Mouse (Mus musculus) hindbrain, embryonic 14.5 days (tissue): ENCODE measurements around the gene Hs6st3. TPM values are rescaled to one million over a fixed set of nuclear protein-coding genes. Genes with fewer than 3 reads are reported as not detected.

Experiments
- ATAC-seq: fragments of 200-750 bp; cut with Nextera tagmentation; 2 replicates; pipeline ENCODE4 v1.8.0; 2017; ENCODE audit warnings: moderate number of reproducible peaks, mild to moderate bottlenecking, moderate TSS enrichment, moderate library complexity; ENCODE audit not compliant: low FRiP score
- DNase-seq: peaks from one replicate; pipeline ENCODE4 v3.0.0-alpha.2; 2015; ENCODE audit warnings: low spot score
- H3K27ac ChIP-seq: fragments of 300-500 bp; sonication (generic); 2 replicates; pipeline ENCODE4 v1.5.1; 2014; ENCODE audit warnings: mild to moderate bottlenecking, moderate library complexity
- H3K27me3 ChIP-seq: fragments of 300-500 bp; sonication (generic); 2 replicates; pipeline ENCODE4 v1.6.1; 2014; ENCODE audit warnings: mild to moderate bottlenecking, low read length, mixed read lengths; ENCODE audit not compliant: control insufficient read depth, insufficient read depth
- H3K36me3 ChIP-seq: fragments of 300-500 bp; sonication (generic); replicated peaks from 2 replicates; pipeline ENCODE4 v1.6.1; 2014; ENCODE audit not compliant: control insufficient read depth, insufficient read depth
- H3K4me1 ChIP-seq: fragments of 300-500 bp; sonication (generic); replicated peaks from 2 replicates; pipeline ENCODE4 v1.6.1; 2014; ENCODE audit warnings: antibody characterized with exemption, low read length, mixed read lengths; ENCODE audit not compliant: control insufficient read depth, insufficient read depth
- H3K4me2 ChIP-seq: fragments of 300-500 bp; sonication (generic); replicated peaks from 2 replicates; pipeline ENCODE4 v1.6.1; 2014; ENCODE audit warnings: mild to moderate bottlenecking, moderate library complexity
- H3K4me3 ChIP-seq: fragments of 300-500 bp; sonication (generic); replicated peaks from 2 replicates; pipeline ENCODE4 v1.5.1; 2014; ENCODE audit warnings: mild to moderate bottlenecking, low read length
- H3K9ac ChIP-seq: fragments of 300-500 bp; sonication (generic); 2 replicates; pipeline ENCODE4 v1.6.1; 2014
- H3K9me3 ChIP-seq: fragments of 300-500 bp; sonication (generic); 2 replicates; pipeline ENCODE4 v1.6.1; 2016; ENCODE audit warnings: low read length; ENCODE audit not compliant: control insufficient read depth
- WGBS: fragments of 180-500 bp; shearing (Covaris S2); extraction: QIAGEN DNeasy Blood & Tissue Kit; methylation state at CpG from one replicate; pipeline ENCODE4 v1.1.7; 2014; 5-methylcytosine and 5-hydroxymethylcytosine counted together
- polyA plus RNA-seq: library from polyadenylated mRNA; unstranded; fragments of >200 nt; fragmentation: Nextera tagmentation; extraction: Ambion mirVana; gene quantifications from 2 replicates; pipeline ENCODE4 v1.2.1, GENCODE M21; 2014

Hs6st3 gene
- polyA plus RNA-seq, 1 experiment from 2014 or later, result 4.3 TPM

DNA sequence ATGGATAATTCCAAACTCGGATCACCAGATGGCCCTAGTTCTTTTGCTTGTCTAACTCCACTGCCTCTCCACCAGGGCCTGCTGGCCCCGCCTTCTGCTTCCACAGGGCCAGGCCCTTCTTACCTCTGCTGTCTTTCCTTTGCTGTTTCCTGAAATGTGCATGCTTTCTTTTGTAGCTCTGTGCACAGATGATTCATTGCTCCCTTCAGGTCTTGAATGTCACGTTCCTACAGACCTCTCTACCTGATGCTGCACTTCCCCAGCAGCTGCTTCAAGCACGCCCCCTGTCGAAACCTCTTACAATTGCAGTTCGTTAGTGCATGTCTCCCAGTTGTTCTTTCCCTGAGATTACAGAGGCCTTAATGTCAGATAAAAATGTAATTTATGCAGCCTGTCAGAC lies 682.4 kb downstream of the Hs6st3 start:
- Histone ChIP-seq H3K27ac (no peak overlapping the region), H3K4me1 (no peaks in the 10 kb centered on the region), H3K36me3 (no peaks in the 10 kb centered on the region), H3K4me2 (no peak overlapping the region), H3K4me3 (no peak overlapping the region), H3K9me3 (no peaks in the 10 kb centered on the region), H3K27me3 (0 out of 2 replicates have a peak, but pooled peaks cover 3% of the 10 kb centered on the region), H3K9ac (no peak overlapping the region)
- ATAC-seq, result no peak
- 58% methylated on average over 6 of the region's 6 CpGs for WGBS
- DNase-seq, result no peak

DNA sequence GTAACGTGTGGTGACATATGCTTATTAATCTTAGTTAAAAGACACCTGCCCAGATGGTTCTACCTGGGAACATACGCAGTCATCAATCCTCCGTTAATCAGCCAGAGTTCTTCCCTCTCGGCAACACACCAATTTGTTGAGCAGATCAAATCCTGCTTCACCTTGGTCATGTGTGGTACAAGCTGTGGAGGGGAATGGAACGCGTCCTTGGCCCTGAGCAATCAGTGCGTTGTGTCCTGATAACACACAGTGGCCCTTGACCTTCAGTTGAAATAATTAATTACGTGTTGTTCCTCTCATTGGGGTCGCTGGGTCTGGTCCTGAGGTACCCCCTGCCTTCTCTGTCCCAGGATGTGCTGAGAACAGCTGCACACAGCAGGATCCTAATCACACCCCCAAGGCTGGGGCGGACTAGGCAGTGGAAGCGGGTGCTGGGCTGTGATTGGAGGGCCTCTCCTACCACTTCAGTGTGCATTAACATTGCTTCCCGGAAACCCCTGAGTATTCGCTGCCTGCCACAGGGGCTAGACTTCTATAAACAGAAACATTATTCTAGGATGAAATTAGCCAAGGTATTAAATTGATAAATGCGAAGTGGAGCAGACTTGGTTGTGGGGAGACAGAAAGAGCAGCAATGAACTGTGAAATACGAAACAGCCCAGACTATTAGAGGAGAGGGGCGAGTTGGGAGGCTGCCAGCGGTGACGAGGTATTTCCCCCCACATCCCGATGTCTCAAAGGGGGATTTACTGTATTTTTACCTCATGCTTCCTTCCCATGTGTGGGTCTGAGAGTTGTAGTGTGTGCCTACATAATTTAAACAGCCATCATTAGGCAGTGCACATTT lies 693.2 kb downstream of the Hs6st3 start:
- H3K9ac ChIP-seq, result no peak overlapping the region; the same call in 1 of the 2 replicates
- no peaks in the 10 kb centered on the region for H3K9me3 ChIP-seq
- H3K27me3 ChIP-seq, result no peaks in the 10 kb centered on the region
- H3K4me3 ChIP-seq, result no peak overlapping the region
- 27% methylated on average over 19 of the region's 19 CpGs for WGBS
- H3K36me3 ChIP-seq, result no peaks in the 10 kb centered on the region
- DNase-seq (no peak), ATAC-seq (peak; percentile 80)
- peak overlapping the region; percentile 52 for H3K27ac ChIP-seq
- peak overlapping the region; percentile 36 for H3K4me2 ChIP-seq
- H3K4me1 ChIP-seq, result peaks cover 26% of the 10 kb centered on the region

DNA sequence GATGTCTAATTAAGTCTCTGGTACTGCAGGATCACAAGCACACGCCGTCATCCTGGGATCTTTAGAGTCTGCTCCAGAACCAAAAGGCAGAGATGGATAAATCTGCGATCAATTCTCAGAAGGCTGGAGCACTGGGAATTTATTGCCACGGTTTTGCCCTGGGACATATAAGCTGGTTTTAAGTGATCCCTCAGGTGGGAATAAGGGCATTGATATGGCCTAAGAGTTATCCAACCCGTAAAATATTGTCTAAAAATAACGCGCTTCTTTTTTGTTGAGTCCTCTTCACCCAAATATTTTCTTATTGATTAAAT lies 693.8 kb downstream of the Hs6st3 start:
- Histone ChIP-seq H3K36me3 (no peaks in the 10 kb centered on the region), H3K4me3 (no peak overlapping the region), H3K4me2 (peak overlapping the region; percentile 36), H3K9me3 (no peaks in the 10 kb centered on the region), H3K27ac (peak overlapping the region; percentile 52), H3K9ac (no peak overlapping the region), H3K4me1 (peaks cover 26% of the 10 kb centered on the region), H3K27me3 (no peaks in the 10 kb centered on the region)
- WGBS, result 50% methylated on average over 7 of the region's 7 CpGs
- ATAC-seq, result no peak
- no peak for DNase-seq

DNA sequence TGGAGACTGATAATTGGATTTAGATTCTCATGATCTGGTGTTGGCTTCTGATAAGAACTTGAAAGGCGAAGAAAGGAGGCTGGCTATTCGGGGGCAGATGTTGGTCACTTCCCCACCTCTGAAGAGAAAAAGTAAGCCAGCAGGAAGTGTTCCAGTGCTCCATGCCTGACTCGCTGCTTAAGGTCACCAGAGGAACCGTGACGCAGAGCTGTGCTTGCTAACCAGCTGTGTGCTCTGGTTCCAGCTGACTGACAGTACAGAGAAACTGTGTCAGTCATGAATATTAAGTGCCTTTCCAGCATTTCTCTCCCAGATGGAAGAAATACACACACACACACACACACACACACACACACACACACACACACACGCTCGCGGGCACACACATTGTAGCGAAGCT lies 694.8 kb downstream of the Hs6st3 start:
- no peak overlapping the region for H3K4me3 ChIP-seq
- no peak for DNase-seq
- H3K4me1 ChIP-seq, result peaks cover 26% of the 10 kb centered on the region
- WGBS, result 38% methylated on average over 9 of the region's 9 CpGs
- H3K4me2 ChIP-seq, result no peak overlapping the region
- no peaks in the 10 kb centered on the region for H3K27me3 ChIP-seq
- peak; percentile 47; the same call in 1 of the 2 replicates for ATAC-seq
- 0 out of 2 replicates have a peak overlapping the region, but pooled peaks have one; percentile 48 for H3K27ac ChIP-seq
- no peak overlapping the region for H3K9ac ChIP-seq
- H3K36me3 ChIP-seq, result no peaks in the 10 kb centered on the region
- no peaks in the 10 kb centered on the region for H3K9me3 ChIP-seq

DNA sequence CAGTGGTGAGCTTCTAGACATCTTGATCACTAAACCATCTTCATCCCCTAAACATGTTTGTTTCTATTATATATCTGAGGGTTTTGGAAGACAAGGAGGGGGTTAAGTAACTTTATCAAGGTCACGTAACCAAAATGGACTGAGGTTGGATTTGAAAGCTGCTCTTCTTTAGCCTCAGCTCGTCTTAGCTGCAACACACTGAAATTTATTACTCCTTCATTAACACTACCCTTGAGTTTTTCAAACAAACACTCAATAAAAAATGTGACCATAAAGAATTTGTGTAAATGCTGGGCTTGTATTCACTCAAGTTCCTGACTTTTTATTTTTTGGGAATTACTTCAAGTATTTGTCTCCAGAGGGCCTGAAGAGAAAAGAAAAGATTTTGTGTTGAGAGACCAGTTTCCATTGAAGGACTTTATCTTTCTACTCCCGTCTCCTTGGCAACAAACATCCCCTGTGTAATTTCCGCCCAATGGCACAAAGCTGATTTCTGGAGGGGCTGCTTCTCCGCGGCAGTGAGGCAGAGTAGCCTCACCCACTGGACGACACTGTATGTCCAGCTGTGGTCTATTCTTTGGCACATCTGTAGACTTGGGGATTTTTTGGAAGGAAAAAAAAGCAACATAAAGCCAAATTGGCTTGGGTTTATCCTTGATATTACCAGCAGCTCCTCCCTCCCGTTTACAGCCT lies 696.0 kb downstream of the Hs6st3 start:
- no peaks in the 10 kb centered on the region for H3K36me3 ChIP-seq
- no peaks in the 10 kb centered on the region for H3K9me3 ChIP-seq
- H3K9ac ChIP-seq, result no peak overlapping the region
- DNase-seq (no peak), ATAC-seq (no peak)
- H3K4me1 ChIP-seq, result peaks cover 26% of the 10 kb centered on the region
- no peak overlapping the region for H3K4me2 ChIP-seq
- no peaks in the 10 kb centered on the region for H3K27me3 ChIP-seq
- H3K4me3 ChIP-seq, result no peak overlapping the region
- WGBS, result 39% methylated on average over 8 of the region's 8 CpGs
- no peak overlapping the region for H3K27ac ChIP-seq

DNA sequence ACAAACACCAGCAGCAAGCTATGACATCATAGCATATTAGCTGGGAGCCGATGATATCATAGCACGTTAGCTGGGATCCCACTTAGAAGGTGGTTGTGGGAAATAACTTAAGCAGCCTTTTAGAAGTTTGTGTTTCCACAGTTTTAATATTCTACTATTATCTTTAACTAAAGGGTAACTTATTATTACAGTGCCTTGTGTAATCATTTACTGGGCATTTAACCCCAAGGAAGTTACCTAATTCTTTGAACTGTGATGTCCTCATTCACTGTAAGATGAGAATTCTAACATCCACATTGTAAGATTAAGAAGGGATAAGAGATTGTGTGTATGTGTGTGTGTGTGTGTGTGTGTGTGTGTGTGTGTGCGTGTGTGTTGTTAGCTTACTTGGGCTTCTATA lies 697.9 kb downstream of the Hs6st3 start:
- Histone ChIP-seq H3K27ac (no peak overlapping the region), H3K36me3 (no peaks in the 10 kb centered on the region), H3K4me2 (no peak overlapping the region), H3K27me3 (no peaks in the 10 kb centered on the region), H3K4me1 (peaks cover 26% of the 10 kb centered on the region), H3K9me3 (no peaks in the 10 kb centered on the region), H3K9ac (no peak overlapping the region), H3K4me3 (no peak overlapping the region)
- WGBS, result 90% methylated on average over 3 of the region's 3 CpGs
- ATAC-seq (no peak), DNase-seq (no peak)

DNA sequence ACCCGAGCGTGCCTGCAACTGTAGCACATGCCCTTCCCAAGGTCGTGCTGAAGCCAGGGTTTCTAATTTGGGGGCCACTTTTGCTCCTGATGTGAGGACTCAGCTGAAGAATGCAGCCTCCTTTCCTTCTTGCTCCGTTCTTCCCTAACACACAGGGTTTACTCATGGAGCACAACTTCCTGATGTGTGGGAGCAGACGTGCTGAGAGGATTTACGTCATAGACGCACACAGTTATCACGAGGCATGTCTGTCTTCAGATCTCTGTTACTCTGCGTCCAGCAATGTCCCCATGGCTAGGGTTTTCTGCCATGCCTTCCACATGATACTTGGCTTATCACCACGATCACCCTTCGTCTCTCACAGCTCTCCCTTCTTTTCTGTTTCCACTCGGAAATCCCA lies 709.4 kb downstream of the Hs6st3 start:
- Histone ChIP-seq H3K9ac (no peak overlapping the region), H3K9me3 (no peaks in the 10 kb centered on the region), H3K27ac (no peak overlapping the region), H3K36me3 (no peaks in the 10 kb centered on the region), H3K4me3 (no peak overlapping the region), H3K4me2 (no peak overlapping the region), H3K4me1 (0 out of 2 replicates have a peak, but pooled peaks cover 5% of the 10 kb centered on the region), H3K27me3 (no peaks in the 10 kb centered on the region)
- WGBS, result 81% methylated on average over 12 of the region's 12 CpGs
- ATAC-seq, result no peak
- no peak for DNase-seq

DNA sequence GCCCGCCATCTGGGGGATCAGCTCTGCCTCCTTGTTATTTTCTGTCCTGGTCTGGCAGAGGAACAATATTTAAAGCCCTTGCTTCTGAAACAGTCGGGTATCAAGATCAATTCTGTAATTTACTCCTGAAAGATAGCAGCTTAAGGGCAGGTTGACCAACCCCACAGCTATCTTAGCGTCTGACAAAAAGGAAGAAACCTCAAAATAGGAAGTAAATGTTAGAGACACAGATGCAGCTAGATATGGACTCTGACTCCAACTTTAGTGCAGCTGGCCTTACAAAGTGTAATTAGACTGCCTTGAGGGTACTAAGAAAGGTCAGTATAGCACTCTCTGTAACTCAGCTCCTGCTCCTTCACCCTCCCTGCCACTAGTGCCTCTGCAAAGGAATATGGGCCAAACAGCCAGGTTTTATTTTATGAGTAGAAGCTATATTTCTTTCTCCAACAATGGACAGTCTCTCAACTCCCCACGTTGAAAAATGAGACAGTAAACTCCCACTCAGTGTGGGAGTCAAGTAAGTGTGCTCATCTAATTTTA lies 710.7 kb downstream of the Hs6st3 start:
- Histone ChIP-seq H3K4me1 (0 out of 2 replicates have a peak, but pooled peaks cover 5% of the 10 kb centered on the region), H3K9me3 (no peaks in the 10 kb centered on the region), H3K27ac (no peak overlapping the region), H3K4me2 (no peak overlapping the region), H3K4me3 (no peak overlapping the region), H3K36me3 (no peaks in the 10 kb centered on the region), H3K9ac (no peak overlapping the region), H3K27me3 (no peaks in the 10 kb centered on the region)
- ATAC-seq (no peak), DNase-seq (no peak)
- 79% methylated on average over 4 of the region's 4 CpGs for WGBS

DNA sequence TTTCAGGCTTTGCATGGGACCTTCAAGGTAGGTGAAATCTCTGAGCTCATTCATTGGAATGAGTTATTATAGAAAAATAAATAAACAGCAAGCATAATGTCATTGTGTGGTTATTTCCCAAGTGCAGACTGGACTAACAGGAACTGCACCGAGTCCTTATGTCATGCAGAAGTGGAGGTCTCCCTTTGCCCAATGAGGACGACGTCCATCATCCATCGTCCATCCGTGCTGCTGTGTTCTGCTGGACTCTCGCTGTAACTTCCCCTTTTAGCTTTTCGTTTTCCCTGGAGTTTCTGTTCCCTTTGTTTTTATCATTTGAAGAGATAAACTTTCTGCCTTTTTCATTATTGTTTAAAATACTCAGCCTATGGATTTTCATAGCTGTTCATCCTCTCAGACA lies 711.2 kb downstream of the Hs6st3 start:
- ATAC-seq (no peak), DNase-seq (no peak)
- no peak overlapping the region for H3K9ac ChIP-seq
- 88% methylated on average over 7 of the region's 7 CpGs for WGBS
- H3K9me3 ChIP-seq, result no peaks in the 10 kb centered on the region
- H3K36me3 ChIP-seq, result no peaks in the 10 kb centered on the region
- no peak overlapping the region for H3K4me3 ChIP-seq
- no peaks in the 10 kb centered on the region for H3K27me3 ChIP-seq
- H3K27ac ChIP-seq, result no peak overlapping the region
- H3K4me1 ChIP-seq, result 0 out of 2 replicates have a peak, but pooled peaks cover 5% of the 10 kb centered on the region
- no peak overlapping the region for H3K4me2 ChIP-seq
